Mouse (Mus musculus) inflammation-experienced regulatory T-cells (primary cell): ENCODE data around the gene Fam71f2. TPM values are rescaled to one million over a fixed set of nuclear protein-coding genes. Genes with fewer than 3 reads are reported as not detected.

Experiments used
- polyA plus RNA-seq, 2 experiments: library from polyadenylated mRNA; unstranded; fragments of 100-300 nt; shearing (Covaris generic); gene quantifications; one replicate each; pipeline ENCODE4 v1.2.1; 2017

The Fam71f2 gene
- 1 to 10 TPM in 1 of 2 experiments, not detected in 1; 2.7 TPM for polyA plus RNA-seq

GRCm38 (mm10) chr6:29279293-29279692, at the start of gene Fam71f2:
TSS of gene Fam71f2 (plus strand) at chr6:29279593.

DNA sequence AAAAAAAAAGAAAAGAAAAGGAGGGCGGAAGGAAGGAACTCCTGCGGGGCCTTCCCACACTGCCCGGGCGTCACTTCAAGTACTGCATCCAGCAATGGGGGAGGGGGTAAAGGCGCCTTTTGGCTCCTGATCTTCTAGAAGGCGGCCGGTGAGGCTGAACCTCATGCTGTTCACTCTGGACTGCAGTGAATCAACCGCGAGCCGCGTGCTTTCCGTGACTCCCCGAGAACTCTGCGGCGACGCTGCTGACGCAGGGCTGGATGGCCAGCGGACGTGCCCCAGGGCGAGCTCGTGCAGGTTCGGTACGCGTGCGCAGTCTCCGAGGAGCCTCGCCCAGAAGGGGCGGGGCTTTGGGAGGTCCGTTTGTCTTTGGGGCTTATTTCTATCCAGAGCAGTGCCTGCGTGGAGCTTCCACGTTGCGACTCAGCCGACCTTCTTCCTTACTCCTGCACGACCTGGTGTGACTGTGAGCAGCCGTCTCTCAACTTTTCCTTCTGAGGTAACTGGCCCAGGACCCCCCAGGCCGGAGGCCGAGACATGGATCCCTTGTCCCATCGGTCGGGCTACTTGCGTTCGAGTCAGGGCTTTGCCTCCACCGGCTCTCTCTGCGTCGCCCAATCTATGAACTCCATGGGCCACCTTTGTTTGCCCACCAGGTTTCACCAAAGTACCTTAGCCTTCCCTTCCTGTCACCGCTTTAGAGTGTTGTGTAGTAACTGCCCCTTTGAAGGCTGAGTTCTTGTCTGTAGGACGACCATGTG, 6.9 kb upstream of the Fam71f2 start, which contains the start of gene Hilpda:
Gene Hilpda (plus strand): TSS at position 177 of the 761 bp plus-strand sequence.

DNA sequence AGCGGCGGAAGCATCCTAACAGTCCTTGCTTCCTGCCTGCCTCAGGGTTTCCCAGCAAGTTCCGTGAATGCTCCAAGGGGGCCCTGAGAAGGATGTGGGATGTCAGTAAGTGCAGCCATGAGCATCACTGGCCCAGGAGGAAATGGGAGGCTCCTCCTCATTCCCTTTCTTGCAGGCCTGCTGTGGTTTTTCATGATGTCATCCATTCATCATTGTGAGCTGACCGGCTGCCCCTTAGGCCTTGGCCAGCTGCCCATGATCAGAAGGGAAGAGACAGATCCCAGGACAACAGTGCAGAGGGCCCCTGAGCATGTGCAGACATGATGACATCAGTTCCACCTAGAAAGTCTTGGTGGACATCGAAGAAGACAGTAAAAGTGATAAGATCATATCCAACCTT, 39.5 kb downstream of the Fam71f2 start, which contains the start of gene Fam71f1:
Gene Fam71f1 (plus strand): TSS at position 262 of the 400 bp plus-strand sequence.

Other genes with a start within 250 kb of the Fam71f2 start
- 1 to 10 TPM in 1 of 2 experiments, under 1 TPM in 1; 0.16 to 2.7 TPM for gene Lep, start 219.4 kb upstream of the Fam71f2 start, polyA plus RNA-seq
- 10 to 100 TPM; 57.4 to 62.9 TPM for gene Rbm28, start 114.6 kb upstream of the Fam71f2 start, polyA plus RNA-seq
- gene Prrt4, start 100.0 kb upstream of the Fam71f2 start, polyA plus RNA-seq, result under 1 TPM; 0.22 to 0.34 TPM
- gene Impdh1, start 63.2 kb upstream of the Fam71f2 start, polyA plus RNA-seq, result 100 to 1,000 TPM in 1 of 2 experiments, 10 to 100 TPM in 1; 68.5 to 112 TPM
- gene Hilpda, start 7.1 kb upstream of the Fam71f2 start, polyA plus RNA-seq, result 10 to 100 TPM; 30.8 to 33.0 TPM
- gene Fam71f1, start 39.5 kb downstream of the Fam71f2 start, polyA plus RNA-seq, result not detected
- 100 to 1,000 TPM in 1 of 2 experiments, 10 to 100 TPM in 1; 83.5 to 120 TPM for gene Calu, start 68.5 kb downstream of the Fam71f2 start, polyA plus RNA-seq
- gene Opn1sw, start 108.9 kb downstream of the Fam71f2 start, polyA plus RNA-seq, result 1 to 10 TPM in 1 of 2 experiments, under 1 TPM in 1; 0.10 to 1.1 TPM
- gene Ccdc136, start 116.7 kb downstream of the Fam71f2 start, polyA plus RNA-seq, result 1 to 10 TPM; 2.0 to 5.2 TPM
- gene Flnc, start 153.7 kb downstream of the Fam71f2 start, polyA plus RNA-seq, result under 1 TPM; 0.06 to 0.34 TPM
- 100 to 1,000 TPM; 317 to 338 TPM for gene Atp6v1f, start 188.1 kb downstream of the Fam71f2 start, polyA plus RNA-seq
- under 1 TPM in 1 of 2 experiments, not detected in 1; 0.78 TPM for gene Atp6v1fnb, start 191.8 kb downstream of the Fam71f2 start, polyA plus RNA-seq
- 1 to 10 TPM in 1 of 2 experiments, under 1 TPM in 1; 0.40 to 5.9 TPM for gene Kcp, start 228.4 kb downstream of the Fam71f2 start, polyA plus RNA-seq
- 10 to 100 TPM; 20.2 to 42.7 TPM for gene Irf5, start 247.0 kb downstream of the Fam71f2 start, polyA plus RNA-seq